Mouse (Mus musculus): ENCODE data around the gene Eid3. TPM values are rescaled to one million over a fixed set of nuclear protein-coding genes. Genes with fewer than 3 reads are reported as not detected.
A peak's percentile ranks its signal among the peaks of the same experiment; 100 is the strongest.

Eid3 gene
- polyA plus RNA-seq, 1 experiment: 0.34 TPM

DNA sequence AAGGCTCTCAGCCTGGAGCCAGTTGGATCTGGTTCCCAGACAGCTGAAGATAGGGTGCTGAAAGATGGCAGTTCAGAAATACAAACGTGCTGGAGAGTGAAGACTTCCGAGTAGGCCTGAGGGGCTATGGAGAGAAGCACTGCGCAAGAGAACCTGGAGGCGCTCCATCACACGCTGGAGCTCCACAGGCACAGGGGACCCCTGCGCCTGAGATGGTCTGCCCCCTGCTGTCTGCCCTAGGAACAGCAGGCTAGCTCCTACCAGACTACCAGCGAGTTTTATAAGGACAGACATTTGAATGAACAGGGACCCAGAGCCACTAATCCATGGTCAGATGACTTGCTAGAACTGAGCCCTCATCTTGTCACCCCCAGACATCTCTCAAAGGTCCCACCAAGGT lies 35.0 kb downstream of the Eid3 start:
- Histone ChIP-seq H3K27me3 (ENCODE audit: control insufficient read depth, insufficient read depth, low read length) (no peaks in the 10 kb centered on the region), H3K4me3 (ENCODE audit: extremely low read depth, insufficient read depth, insufficient read length) (no peak overlapping the region), H3K4me1 (ENCODE audit: control insufficient read depth, insufficient read depth, insufficient read length) (no peaks in the 10 kb centered on the region; the same call in 1 of the 2 replicates), H3K36me3 (ENCODE audit: control insufficient read depth, insufficient read depth, low read length) (peaks cover 3% of the 10 kb centered on the region; the same call in 1 of the 2 replicates), H3K27ac (ENCODE audit: insufficient read depth, low read length) (no peak overlapping the region)
- DNase-seq (ENCODE audit: low read depth in 1 of 2, low spot score in 2 of 2): peak; percentile 44 to 86
- 5% methylated on average over 7 of the region's 7 CpGs for WGBS
- TF ChIP-seq POLR2A (IDR thresholded peaks at IDR 0.05; ENCODE audit: low read depth, low read length) (no peak), CTCF (IDR thresholded peaks at IDR 0.05; ENCODE audit: extremely low read depth, insufficient read depth, insufficient read length, insufficient replicate concordance) (peak; percentile 93)

GRCm38 (mm10) chr10:82908526-82908925 lies 42.1 kb downstream of the Eid3 start:
- no peaks in the 10 kb centered on the region for H3K4me1 ChIP-seq (ENCODE audit: control insufficient read depth, insufficient read depth, insufficient read length)
- no peaks in the 10 kb centered on the region for H3K27me3 ChIP-seq (ENCODE audit: control insufficient read depth, insufficient read depth, low read length)
- DNase-seq (ENCODE audit: low read depth in 1 of 2, low spot score in 2 of 2): no peak
- no peak overlapping the region for H3K27ac ChIP-seq (ENCODE audit: insufficient read depth, low read length)
- WGBS: 91% methylated on average over 7 of the region's 7 CpGs
- TF ChIP-seq POLR2A (IDR thresholded peaks at IDR 0.05; ENCODE audit: low read depth, low read length): no peak
- no peak for TF ChIP-seq CTCF (IDR thresholded peaks at IDR 0.05; ENCODE audit: extremely low read depth, insufficient read depth, insufficient read length, insufficient replicate concordance)
- H3K36me3 ChIP-seq (ENCODE audit: control insufficient read depth, insufficient read depth, low read length): no peaks in the 10 kb centered on the region
- H3K4me3 ChIP-seq (ENCODE audit: extremely low read depth, insufficient read depth, insufficient read length): no peak overlapping the region

DNA sequence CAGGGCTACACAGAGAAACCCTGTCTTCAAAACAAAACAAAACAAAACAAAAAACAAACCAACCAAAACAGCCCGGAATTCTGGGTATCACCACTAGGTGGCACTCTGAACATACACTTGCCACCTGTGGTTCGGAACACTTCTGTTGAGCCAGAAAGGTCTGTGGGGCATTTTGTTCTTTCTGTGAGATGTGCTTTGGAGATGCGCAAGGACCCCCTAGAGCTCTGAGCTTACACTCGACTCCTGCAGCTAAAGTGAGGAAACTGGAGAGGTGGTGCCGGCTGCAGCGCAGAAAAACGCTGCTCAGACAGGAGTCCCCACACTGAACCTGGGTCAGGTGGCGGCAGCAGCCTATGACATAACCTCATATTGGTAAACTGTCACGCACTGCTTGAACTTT lies 43.0 kb downstream of the Eid3 start:
- DNase-seq (ENCODE audit: low read depth in 1 of 2, low spot score in 2 of 2): peak; percentile 50
- Histone ChIP-seq H3K27ac (ENCODE audit: insufficient read depth, low read length) (no peak overlapping the region), H3K27me3 (ENCODE audit: control insufficient read depth, insufficient read depth, low read length) (no peaks in the 10 kb centered on the region), H3K4me1 (ENCODE audit: control insufficient read depth, insufficient read depth, insufficient read length) (no peaks in the 10 kb centered on the region), H3K4me3 (ENCODE audit: extremely low read depth, insufficient read depth, insufficient read length) (no peak overlapping the region), H3K36me3 (ENCODE audit: control insufficient read depth, insufficient read depth, low read length) (no peaks in the 10 kb centered on the region)
- TF ChIP-seq POLR2A (IDR thresholded peaks at IDR 0.05; ENCODE audit: low read depth, low read length): no peak
- TF ChIP-seq CTCF (IDR thresholded peaks at IDR 0.05; ENCODE audit: extremely low read depth, insufficient read depth, insufficient read length, insufficient replicate concordance): peak; percentile 72; the same call in 1 of the 2 replicates
- WGBS: 22% methylated on average over 9 of the region's 9 CpGs

GRCm38 (mm10) chr10:82910198-82910597 lies 43.8 kb downstream of the Eid3 start:
- Histone ChIP-seq H3K36me3 (ENCODE audit: control insufficient read depth, insufficient read depth, low read length) (no peaks in the 10 kb centered on the region), H3K4me1 (ENCODE audit: control insufficient read depth, insufficient read depth, insufficient read length) (no peaks in the 10 kb centered on the region), H3K27ac (ENCODE audit: insufficient read depth, low read length) (no peak overlapping the region), H3K4me3 (ENCODE audit: extremely low read depth, insufficient read depth, insufficient read length) (no peak overlapping the region), H3K27me3 (ENCODE audit: control insufficient read depth, insufficient read depth, low read length) (no peaks in the 10 kb centered on the region)
- 65% methylated on average over 3 of the region's 3 CpGs for WGBS
- no peak for TF ChIP-seq POLR2A (IDR thresholded peaks at IDR 0.05; ENCODE audit: low read depth, low read length)
- peak; percentile 44; the same call in 1 of the 2 replicates for TF ChIP-seq CTCF (IDR thresholded peaks at IDR 0.05; ENCODE audit: extremely low read depth, insufficient read depth, insufficient read length, insufficient replicate concordance)
- peak in 1 of 2 experiments; percentile 43 for DNase-seq (ENCODE audit: low read depth in 1 of 2, low spot score in 2 of 2)

DNA sequence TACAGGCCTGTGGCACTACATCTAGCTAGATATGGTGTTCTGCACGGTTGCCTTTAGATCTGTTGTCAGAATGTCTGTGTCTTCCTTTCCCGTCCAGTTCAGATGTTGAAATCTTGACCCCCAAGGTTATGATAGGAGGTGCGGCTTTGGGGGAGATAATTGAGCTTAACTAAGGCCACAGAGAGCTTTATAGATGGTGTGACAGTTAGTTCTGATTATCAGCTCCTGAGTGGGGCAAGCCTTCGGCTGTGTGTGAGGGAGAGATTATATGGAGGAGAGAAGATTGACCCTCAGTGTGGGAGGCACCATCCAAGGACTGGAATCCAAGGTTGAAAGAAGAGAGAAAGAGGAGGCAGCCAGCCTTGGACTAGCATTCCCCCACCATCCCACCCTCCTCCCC lies 46.8 kb downstream of the Eid3 start:
- no peaks in the 10 kb centered on the region for H3K4me1 ChIP-seq (ENCODE audit: control insufficient read depth, insufficient read depth, insufficient read length)
- H3K27ac ChIP-seq (ENCODE audit: insufficient read depth, low read length): no peak overlapping the region
- WGBS: 85% methylated on average over 4 of the region's 4 CpGs
- H3K36me3 ChIP-seq (ENCODE audit: control insufficient read depth, insufficient read depth, low read length): no peaks in the 10 kb centered on the region
- DNase-seq (ENCODE audit: low read depth in 1 of 2, low spot score in 2 of 2): no peak
- TF ChIP-seq CTCF (IDR thresholded peaks at IDR 0.05; ENCODE audit: extremely low read depth, insufficient read depth, insufficient read length, insufficient replicate concordance) (no peak), POLR2A (IDR thresholded peaks at IDR 0.05; ENCODE audit: low read depth, low read length) (no peak)
- no peaks in the 10 kb centered on the region for H3K27me3 ChIP-seq (ENCODE audit: control insufficient read depth, insufficient read depth, low read length)
- no peak overlapping the region for H3K4me3 ChIP-seq (ENCODE audit: extremely low read depth, insufficient read depth, insufficient read length)

- 55% methylated on average over 6 of the region's 6 CpGs for WGBS
- Histone ChIP-seq H3K27ac (ENCODE audit: insufficient read depth, low read length) (no peak overlapping the region), H3K36me3 (ENCODE audit: control insufficient read depth, insufficient read depth, low read length) (no peaks in the 10 kb centered on the region), H3K4me1 (ENCODE audit: control insufficient read depth, insufficient read depth, insufficient read length) (no peaks in the 10 kb centered on the region), H3K27me3 (ENCODE audit: control insufficient read depth, insufficient read depth, low read length) (no peaks in the 10 kb centered on the region), H3K4me3 (ENCODE audit: extremely low read depth, insufficient read depth, insufficient read length) (no peak overlapping the region)
- no peak for TF ChIP-seq CTCF (IDR thresholded peaks at IDR 0.05; ENCODE audit: extremely low read depth, insufficient read depth, insufficient read length, insufficient replicate concordance)
- TF ChIP-seq POLR2A (IDR thresholded peaks at IDR 0.05; ENCODE audit: low read depth, low read length): no peak
- no peak for DNase-seq (ENCODE audit: low read depth in 1 of 2, low spot score in 2 of 2)
Observed at GRCm38 (mm10) chr10:82913772-82914171, 47.3 kb downstream of the Eid3 start.

Other genes with a start within 250 kb of the Eid3 start
- 26.8 and 37.5 TPM in 2 replicates for gene 1190007I07Rik, start 243.4 kb upstream of the Eid3 start, polyA plus RNA-seq (2012; rRNA removed)
- gene Tdg, start 236.8 kb upstream of the Eid3 start, polyA plus RNA-seq (2012; rRNA removed): 11.5 and 13.3 TPM in 2 replicates
- 0.26 and 0.32 TPM in 2 replicates for gene Glt8d2, start 176.0 kb upstream of the Eid3 start, polyA plus RNA-seq (2012; rRNA removed)
- 5.0 TPM in 2 replicates for gene Hcfc2, start 170.5 kb upstream of the Eid3 start, polyA plus RNA-seq (2012; rRNA removed)
- 5.3 and 5.9 TPM in 2 replicates for gene Nfyb, start 102.5 kb upstream of the Eid3 start, polyA plus RNA-seq (2012; rRNA removed)
- gene Txnrd1, start 32.7 kb upstream of the Eid3 start, polyA plus RNA-seq (2012; rRNA removed): 14.8 and 18.7 TPM in 2 replicates
- 9.2 and 13.6 TPM in 2 replicates for gene Chst11, start 118.9 kb downstream of the Eid3 start, polyA plus RNA-seq (2012; rRNA removed)